Mouse (Mus musculus) embryonic facial prominence, embryonic 13.5 days (tissue): ENCODE results near the gene Krtcap3. TPM values are rescaled to one million over a fixed set of nuclear protein-coding genes. Genes with fewer than 3 reads are reported as not detected.
A peak's percentile ranks its signal among the peaks of the same experiment; 100 is the strongest.
"Not testable (repeated sequence)": the region's sequence is repeated elsewhere in the genome, so short reads cannot be mapped to it uniquely, and the experiment has no call there.

ENCODE experiments used
- ATAC-seq: fragments of 200-750 bp; cut with Nextera tagmentation; 2 replicates; pipeline ENCODE4 v1.8.0; 2017; ENCODE audit warnings: low read depth; ENCODE audit not compliant: insufficient number of reproducible peaks, insufficient read depth, low FRiP score, low TSS enrichment
- H3K27ac ChIP-seq: fragments of 300-500 bp; sonication (generic); 2 replicates; pipeline ENCODE4 v1.5.1; 2015; ENCODE audit warnings: moderate library complexity, mild to moderate bottlenecking, inconsistent platforms
- H3K27me3 ChIP-seq: fragments of 300-500 bp; sonication (generic); 2 replicates; pipeline ENCODE4 v1.6.1; 2015; ENCODE audit warnings: mild to moderate bottlenecking, inconsistent platforms
- H3K36me3 ChIP-seq: fragments of 300-500 bp; sonication (generic); 2 replicates; pipeline ENCODE4 v1.6.1; 2015; ENCODE audit warnings: mild to moderate bottlenecking, inconsistent platforms
- H3K4me1 ChIP-seq: fragments of 300-500 bp; sonication (generic); 2 replicates; pipeline ENCODE4 v1.6.1; 2015; ENCODE audit warnings: inconsistent platforms
- H3K4me2 ChIP-seq: fragments of 300-500 bp; sonication (generic); 2 replicates; pipeline ENCODE4 v1.6.1; 2015; ENCODE audit warnings: moderate library complexity, mild to moderate bottlenecking, inconsistent platforms
- H3K4me3 ChIP-seq: fragments of 300-500 bp; sonication (generic); 2 replicates; pipeline ENCODE4 v1.5.1; 2015; ENCODE audit warnings: mild to moderate bottlenecking, inconsistent platforms
- H3K9ac ChIP-seq: fragments of 300-500 bp; sonication (generic); 2 replicates; pipeline ENCODE4 v1.6.1; 2015; ENCODE audit warnings: mild to moderate bottlenecking, inconsistent platforms
- H3K9me3 ChIP-seq: fragments of 300-500 bp; sonication (generic); 2 replicates; pipeline ENCODE4 v1.6.1; 2016; ENCODE audit warnings: inconsistent platforms
- WGBS: fragments of 180-500 bp; shearing (Covaris S2); methylation state at CpG from one replicate; pipeline ENCODE4 v1.1.7; 2015; ENCODE audit warnings: mixed read lengths; 5-methylcytosine and 5-hydroxymethylcytosine counted together
- polyA plus RNA-seq: library from polyadenylated mRNA; unstranded; fragments of >200 nt; fragmentation: Nextera tagmentation; extraction: Ambion mirVana; gene quantifications from 2 replicates; pipeline ENCODE4 v1.2.1, GENCODE M21; 2015

The Krtcap3 gene
- 15.4 and 16.2 TPM in 2 replicates for polyA plus RNA-seq

GRCm38 (mm10) chr5:31251541-31252101 is at the start of gene Krtcap3:
TSS of gene Krtcap3 (plus strand) at chr5:31251691.
- H3K4me2 ChIP-seq, result peak within 1 kb of the TSS; percentile 51

GRCm38 (mm10) chr5:31201742-31202590 is 49.5 kb upstream of the Krtcap3 start, which contains the start of gene Zfp513:
TSS of gene Zfp513 (minus strand) at chr5:31202303.
- peaks cover 26% of the 10 kb centered on the region for H3K4me1 ChIP-seq
- no peaks in the 10 kb centered on the region for H3K27me3 ChIP-seq
- peaks cover 6% of the 10 kb centered on the region for H3K9me3 ChIP-seq
- H3K4me3 ChIP-seq, result peak within 1 kb of the TSS; percentile 83
- peak; percentile 95 for ATAC-seq
- H3K27ac ChIP-seq, result peak within 1 kb of the TSS; percentile 88
- H3K36me3 ChIP-seq, result peaks cover 79% of the 10 kb centered on the region
- under 1% methylated on average over 53 of the region's 53 CpGs for WGBS
- H3K9ac ChIP-seq, result peak within 1 kb of the TSS; percentile 84
- H3K4me2 ChIP-seq, result peak within 1 kb of the TSS; percentile 75

More at GRCm38 (mm10) chr5:31251541-31252101, at the start of gene Krtcap3:
- peaks cover 92% of the 10 kb centered on the region for H3K36me3 ChIP-seq
- WGBS, result 14% methylated on average over 43 of the region's 47 CpGs
- H3K9ac ChIP-seq, result peak within 1 kb of the TSS; percentile 67
- peak; percentile 53 for ATAC-seq
- H3K9me3 ChIP-seq, result no peaks in the 10 kb centered on the region
- peak within 1 kb of the TSS; percentile 35 for H3K4me3 ChIP-seq
- H3K4me1 ChIP-seq, result peaks cover 35% of the 10 kb centered on the region
- peak within 1 kb of the TSS; percentile 84 for H3K27ac ChIP-seq
- H3K27me3 ChIP-seq, result no peaks in the 10 kb centered on the region

GRCm38 (mm10) chr5:31202933-31203332 is 48.6 kb upstream of the Krtcap3 start:
- Histone ChIP-seq H3K9me3 (peaks cover 6% of the 10 kb centered on the region), H3K4me2 (peak overlapping the region; percentile 75), H3K36me3 (peaks cover 79% of the 10 kb centered on the region), H3K27me3 (no peaks in the 10 kb centered on the region), H3K27ac (peak overlapping the region; percentile 88), H3K9ac (peak overlapping the region; percentile 84), H3K4me1 (peaks cover 26% of the 10 kb centered on the region), H3K4me3 (peak overlapping the region; percentile 83)
- ATAC-seq, result no peak
- WGBS, result 93% methylated on average over 7 of the region's 7 CpGs

GRCm38 (mm10) chr5:31203866-31204265 is 47.6 kb upstream of the Krtcap3 start:
- peaks cover 75% of the 10 kb centered on the region for H3K36me3 ChIP-seq
- no peaks in the 10 kb centered on the region for H3K27me3 ChIP-seq
- H3K9ac ChIP-seq, result no peak overlapping the region
- H3K4me1 ChIP-seq, result peaks cover 26% of the 10 kb centered on the region
- no peak overlapping the region for H3K4me2 ChIP-seq
- no peak for ATAC-seq
- no peak overlapping the region for H3K27ac ChIP-seq
- H3K9me3 ChIP-seq, result peaks cover 6% of the 10 kb centered on the region
- 93% methylated on average over 2 of the region's 2 CpGs for WGBS
- H3K4me3 ChIP-seq, result no peak overlapping the region

- H3K4me3 ChIP-seq, result no peak overlapping the region
- H3K4me2 ChIP-seq, result no peak overlapping the region
- peaks cover 26% of the 10 kb centered on the region for H3K4me1 ChIP-seq
- no peaks in the 10 kb centered on the region for H3K27me3 ChIP-seq
- H3K9ac ChIP-seq, result no peak overlapping the region
- H3K9me3 ChIP-seq, result peaks cover 6% of the 10 kb centered on the region
- WGBS, result 93% methylated on average over 6 of the region's 6 CpGs
- H3K36me3 ChIP-seq, result peaks cover 70% of the 10 kb centered on the region
- ATAC-seq, result no peak
- no peak overlapping the region for H3K27ac ChIP-seq
These were observed 47.1 kb upstream of the Krtcap3 start for GRCm38 (mm10) chr5:31204421-31204820.

GRCm38 (mm10) chr5:31216554-31216953 is 34.9 kb upstream of the Krtcap3 start:
- not testable (repeated sequence) for H3K27me3 ChIP-seq, ATAC-seq, H3K9me3 ChIP-seq, H3K27ac ChIP-seq, H3K9ac ChIP-seq, H3K4me2 ChIP-seq, H3K36me3 ChIP-seq, H3K4me3 ChIP-seq
- 90% methylated on average over 6 of the region's 6 CpGs for WGBS
- H3K4me1 ChIP-seq, result peaks cover 11% of the 10 kb centered on the region

GRCm38 (mm10) chr5:31218294-31218693 is 33.2 kb upstream of the Krtcap3 start:
- Histone ChIP-seq H3K4me1 (peaks cover 16% of the 10 kb centered on the region), H3K9ac (no peak overlapping the region), H3K27ac (no peak overlapping the region), H3K4me3 (no peak overlapping the region), H3K9me3 (no peaks in the 10 kb centered on the region), H3K4me2 (no peak overlapping the region), H3K27me3 (no peaks in the 10 kb centered on the region), H3K36me3 (no peaks in the 10 kb centered on the region)
- ATAC-seq, result no peak
- WGBS, result 76% methylated on average over 7 of the region's 7 CpGs

- Histone ChIP-seq H3K4me1 (peaks cover 16% of the 10 kb centered on the region), H3K9ac (0 out of 2 replicates have a peak overlapping the region, but pooled peaks have one; percentile 21), H3K4me3 (peak overlapping the region; percentile 99), H3K36me3 (no peaks in the 10 kb centered on the region), H3K27ac (no peak overlapping the region), H3K4me2 (peak overlapping the region; percentile 81), H3K9me3 (no peaks in the 10 kb centered on the region), H3K27me3 (no peaks in the 10 kb centered on the region)
- WGBS, result 0% methylated on average over 2 of the region's 2 CpGs
- ATAC-seq, result no peak
These were observed 32.4 kb upstream of the Krtcap3 start for GRCm38 (mm10) chr5:31219070-31219469.

GRCm38 (mm10) chr5:31219474-31219873 is 32.0 kb upstream of the Krtcap3 start:
- Histone ChIP-seq H3K4me2 (peak overlapping the region; percentile 81), H3K27ac (peak overlapping the region; percentile 94), H3K4me1 (peaks cover 16% of the 10 kb centered on the region), H3K9me3 (no peaks in the 10 kb centered on the region), H3K9ac (peak overlapping the region; percentile 93), H3K4me3 (peak overlapping the region; percentile 99), H3K36me3 (no peaks in the 10 kb centered on the region), H3K27me3 (no peaks in the 10 kb centered on the region)
- under 1% methylated on average over 11 of the region's 11 CpGs for WGBS
- no peak for ATAC-seq

GRCm38 (mm10) chr5:31219911-31220447 is 31.5 kb upstream of the Krtcap3 start:
- peak; percentile 34 for ATAC-seq
- Histone ChIP-seq H3K27me3 (no peaks in the 10 kb centered on the region), H3K9ac (peak overlapping the region; percentile 93), H3K4me2 (peak overlapping the region; percentile 81), H3K27ac (peak overlapping the region; percentile 94), H3K4me3 (peak overlapping the region; percentile 99), H3K36me3 (no peaks in the 10 kb centered on the region), H3K4me1 (peaks cover 16% of the 10 kb centered on the region), H3K9me3 (no peaks in the 10 kb centered on the region)
- WGBS, result 1% methylated on average over 40 of the region's 40 CpGs

- Histone ChIP-seq H3K27me3 (no peaks in the 10 kb centered on the region), H3K4me1 (peaks cover 16% of the 10 kb centered on the region), H3K9ac (peak within 1 kb of the TSS; percentile 93), H3K36me3 (no peaks in the 10 kb centered on the region), H3K9me3 (no peaks in the 10 kb centered on the region), H3K27ac (peak within 1 kb of the TSS; percentile 94), H3K4me3 (peak within 1 kb of the TSS; percentile 99), H3K4me2 (peak within 1 kb of the TSS; percentile 81)
- WGBS, result under 1% methylated on average over 70 of the region's 70 CpGs
- ATAC-seq, result peak; percentile 92
These were observed 30.8 kb upstream of the Krtcap3 start, which contains the start of gene Ppm1g for GRCm38 (mm10) chr5:31220448-31221303. TSS of gene Ppm1g (minus strand) at chr5:31220687.
